Comparison of ENCODE assay signal across 18 mouse cellular contexts in genomic region chr14:38237471-38237870, GRCm38 (mm10).
"Had no signal": no experiment of that assay in that cellular context is flagged by ENCODE, and none has a peak within 500 bp of the region (broad histone marks: within the 10 kb centered on the region; RNA-seq: fewer than 3 reads in every experiment).

No protein-coding gene starts in this region.

- DNase-seq: lung, adult 18-20 months; lung, embryonic 14.5 days; lung, postnatal 10 days; lung, postnatal 4 days; midbrain, embryonic 14.5 days; retina, postnatal 1 day; right cerebral cortex, adult 18-20 months; right cerebral cortex, postnatal 25 days; right cerebral cortex, postnatal 4 days; spleen, adult 18-20 months; thymus, adult 18-20 months; thymus, postnatal 14 days; thymus, postnatal 36 days had no signal

- H3K36me3 ChIP-seq: midbrain, embryonic 10.5 days; midbrain, embryonic 12.5 days; neural tube, embryonic 13.5 days; neural tube, embryonic 15.5 days had no signal

- H3K27ac ChIP-seq: midbrain, embryonic 10.5 days; midbrain, embryonic 12.5 days; neural tube, embryonic 13.5 days; neural tube, embryonic 15.5 days had no signal

- H3K27me3 ChIP-seq: midbrain, embryonic 12.5 days; neural tube, embryonic 13.5 days; neural tube, embryonic 15.5 days had no signal

- H3K4me3 ChIP-seq: midbrain, embryonic 10.5 days; midbrain, embryonic 12.5 days; myocyte; neural tube, embryonic 13.5 days; neural tube, embryonic 15.5 days had no signal

- H3K4me1 ChIP-seq: midbrain, embryonic 10.5 days; midbrain, embryonic 12.5 days; neural tube, embryonic 13.5 days; neural tube, embryonic 15.5 days had no signal
